Mouse (Mus musculus) lung, postnatal 0 days (tissue): ENCODE data around the gene Cdc42bpg. TPM values are rescaled to one million over a fixed set of nuclear protein-coding genes. Genes with fewer than 3 reads are reported as not detected.
A peak's percentile ranks its signal among the peaks of the same experiment; 100 is the strongest.

Experiments
- ATAC-seq: fragments of 200-750 bp; cut with Nextera tagmentation; 2 replicates; pipeline ENCODE4 v1.8.0; 2017; ENCODE audit warnings: moderate library complexity
- DNase-seq: peaks from one replicate; pipeline ENCODE4 v3.0.0-alpha.2; 2016; ENCODE audit warnings: low spot score
- H3K27ac ChIP-seq: fragments of 300-500 bp; sonication (generic); 2 replicates; pipeline ENCODE4 v1.5.1; 2014; ENCODE audit warnings: antibody characterized with exemption, mild to moderate bottlenecking, low read length, mixed read lengths
- H3K27me3 ChIP-seq: fragments of 300-500 bp; sonication (generic); replicated peaks from 2 replicates; pipeline ENCODE4 v1.6.1; 2014; ENCODE audit warnings: low read length, mixed read lengths; ENCODE audit not compliant: insufficient read depth
- H3K36me3 ChIP-seq: fragments of 300-500 bp; sonication (generic); 2 replicates; pipeline ENCODE4 v1.6.1; 2014; ENCODE audit warnings: low read length, mixed read lengths; ENCODE audit not compliant: insufficient read depth
- H3K4me1 ChIP-seq: fragments of 300-500 bp; sonication (generic); 2 replicates; pipeline ENCODE4 v1.6.1; 2014; ENCODE audit warnings: antibody characterized with exemption, low read depth, low read length, mixed read lengths; ENCODE audit not compliant: insufficient read depth
- H3K4me2 ChIP-seq: fragments of 300-500 bp; sonication (generic); replicated peaks from 2 replicates; pipeline ENCODE4 v1.6.1; 2014; ENCODE audit warnings: low read depth, mild to moderate bottlenecking, low read length, moderate library complexity, mixed read lengths
- H3K4me3 ChIP-seq: fragments of 300-500 bp; sonication (generic); 2 replicates; pipeline ENCODE4 v1.5.1; 2014; ENCODE audit warnings: low read depth, low read length
- H3K9ac ChIP-seq: fragments of 300-500 bp; sonication (generic); replicated peaks from 2 replicates; pipeline ENCODE4 v1.6.1; 2014; ENCODE audit warnings: low read depth, mild to moderate bottlenecking
- H3K9me3 ChIP-seq: fragments of 300-500 bp; sonication (generic); 2 replicates; pipeline ENCODE4 v1.6.1; 2016; ENCODE audit warnings: low read length, mixed read lengths
- CTCF ChIP-seq: IDR thresholded peaks from 2 replicates; pipeline ENCODE4 v1.5.1; 2016; ENCODE audit warnings: antibody characterized with exemption, mild to moderate bottlenecking
- EP300 ChIP-seq: IDR thresholded peaks from 2 replicates; pipeline ENCODE4 v1.6.1; 2016; ENCODE audit warnings: antibody characterized with exemption, mild to moderate bottlenecking, control low read depth
- WGBS: fragments of 180-500 bp; shearing (Covaris S2); extraction: QIAGEN DNeasy Blood & Tissue Kit; methylation state at CpG from one replicate; pipeline ENCODE4 v1.1.7; 2014; 5-methylcytosine and 5-hydroxymethylcytosine counted together
- polyA plus RNA-seq: library from polyadenylated mRNA; unstranded; fragments of >200 nt; fragmentation: Nextera tagmentation; extraction: Ambion mirVana; gene quantifications from 2 replicates; pipeline ENCODE4 v1.2.1, GENCODE M21; 2015

The Cdc42bpg gene
- polyA plus RNA-seq, 1 experiment from 2014 or later = 2.8 TPM

DNA sequence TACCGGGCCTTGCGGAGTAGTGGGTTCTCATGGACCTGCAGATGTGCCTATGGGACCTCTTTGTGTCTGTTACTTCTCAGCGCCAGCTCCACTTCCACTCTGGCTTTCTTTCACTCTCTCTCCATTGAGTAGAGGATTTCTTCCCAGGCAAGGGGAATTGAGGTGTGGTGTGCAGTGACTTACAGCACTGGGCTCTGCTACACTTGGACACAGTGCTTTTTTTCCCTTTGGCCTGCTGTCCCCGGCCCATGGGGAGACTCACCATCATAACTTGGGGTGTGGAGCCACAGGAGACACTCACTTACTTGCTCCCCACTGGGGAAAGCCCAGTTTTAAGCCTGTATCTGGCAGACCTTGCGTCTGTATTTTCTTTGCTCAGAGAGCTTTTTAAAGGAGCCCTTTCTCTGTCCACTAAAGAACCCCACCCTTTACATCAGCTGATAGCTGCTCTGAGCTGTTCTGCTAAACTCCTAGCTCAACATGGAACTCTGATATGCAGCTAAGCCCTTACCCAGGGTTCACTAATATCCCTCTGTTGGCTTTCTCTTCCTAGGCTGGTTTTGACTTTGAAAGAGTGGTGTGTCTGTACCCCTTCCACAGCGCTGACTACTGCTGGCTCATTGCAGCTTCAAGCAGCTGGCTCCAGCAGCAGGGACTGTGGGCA is 26.6 kb upstream of the Cdc42bpg start:
- DNase-seq = no peak
- Histone ChIP-seq H3K4me1 (peaks cover 26% of the 10 kb centered on the region; the same call in 1 of the 2 replicates), H3K4me2 (peak overlapping the region; percentile 81), H3K9me3 (no peaks in the 10 kb centered on the region), H3K27ac (peak overlapping the region; percentile 94), H3K36me3 (peaks cover 27% of the 10 kb centered on the region; the same call in 1 of the 2 replicates), H3K27me3 (no peaks in the 10 kb centered on the region), H3K9ac (peak overlapping the region; percentile 83; the same call in 1 of the 2 replicates), H3K4me3 (peak overlapping the region; percentile 88)
- TF ChIP-seq CTCF = no peak
- no peak for TF ChIP-seq EP300
- 80% methylated on average over 6 of the region's 6 CpGs for WGBS
- ATAC-seq = no peak

- no peak for DNase-seq
These were observed 25.7 kb upstream of the Cdc42bpg start for GRCm38 (mm10) chr19:6280554-6280953.

GRCm38 (mm10) chr19:6281122-6282020 is 24.9 kb upstream of the Cdc42bpg start:
- DNase-seq (no peak), ATAC-seq (no peak)
- Histone ChIP-seq H3K9ac (no peak overlapping the region), H3K4me2 (no peak overlapping the region), H3K9me3 (no peaks in the 10 kb centered on the region), H3K27ac (no peak overlapping the region), H3K36me3 (peaks cover 28% of the 10 kb centered on the region; the same call in 1 of the 2 replicates), H3K27me3 (no peaks in the 10 kb centered on the region), H3K4me1 (peaks cover 31% of the 10 kb centered on the region), H3K4me3 (no peak overlapping the region)
- TF ChIP-seq EP300 (no peak), CTCF (no peak)
- 77% methylated on average over 14 of the region's 14 CpGs for WGBS

More at GRCm38 (mm10) chr19:6280554-6280953, 25.7 kb upstream of the Cdc42bpg start:
- H3K36me3 ChIP-seq = peaks cover 27% of the 10 kb centered on the region; the same call in 1 of the 2 replicates
- ATAC-seq = no peak
- no peak overlapping the region for H3K9ac ChIP-seq
- no peak overlapping the region for H3K4me2 ChIP-seq
- peaks cover 31% of the 10 kb centered on the region; the same call in 1 of the 2 replicates for H3K4me1 ChIP-seq
- TF ChIP-seq EP300 = no peak
- no peak for TF ChIP-seq CTCF
- WGBS = 88% methylated on average over 7 of the region's 7 CpGs
- H3K4me3 ChIP-seq = no peak overlapping the region
- H3K27ac ChIP-seq = no peak overlapping the region
- no peaks in the 10 kb centered on the region for H3K27me3 ChIP-seq
- no peaks in the 10 kb centered on the region for H3K9me3 ChIP-seq

GRCm38 (mm10) chr19:6283001-6283400 is 23.3 kb upstream of the Cdc42bpg start:
- 78% methylated on average over 5 of the region's 5 CpGs for WGBS
- H3K36me3 ChIP-seq = peaks cover 31% of the 10 kb centered on the region; the same call in 1 of the 2 replicates
- H3K27ac ChIP-seq = no peak overlapping the region
- no peak for DNase-seq
- H3K4me1 ChIP-seq = peaks cover 31% of the 10 kb centered on the region
- no peak for ATAC-seq
- TF ChIP-seq CTCF (no peak), EP300 (no peak)
- H3K27me3 ChIP-seq = no peaks in the 10 kb centered on the region
- no peak overlapping the region for H3K4me2 ChIP-seq
- H3K9me3 ChIP-seq = no peaks in the 10 kb centered on the region
- H3K9ac ChIP-seq = no peak overlapping the region
- H3K4me3 ChIP-seq = no peak overlapping the region

DNA sequence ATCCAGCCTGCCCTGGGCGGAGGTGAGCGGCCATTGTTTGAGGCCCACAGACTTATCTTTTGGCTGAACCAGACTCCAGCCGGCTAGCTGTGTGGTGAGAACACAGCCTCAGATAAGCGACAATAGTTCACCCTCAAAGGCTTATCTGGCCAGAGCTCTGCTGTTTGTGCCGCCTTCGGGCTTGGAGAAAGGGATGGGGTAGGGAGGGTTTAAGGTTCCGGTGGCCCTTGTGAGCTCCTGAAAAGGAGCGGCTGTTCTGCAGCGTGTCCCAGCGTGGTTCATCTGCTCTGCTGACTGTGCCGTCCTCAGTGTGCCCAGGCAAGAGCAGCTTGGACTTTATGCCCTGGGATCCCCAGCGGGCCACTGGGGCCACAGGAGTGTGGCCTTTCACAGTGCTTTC is 21.8 kb upstream of the Cdc42bpg start:
- H3K27me3 ChIP-seq = no peaks in the 10 kb centered on the region
- H3K4me2 ChIP-seq = 0 out of 2 replicates have a peak overlapping the region, but pooled peaks have one; percentile 17
- no peak overlapping the region for H3K9ac ChIP-seq
- DNase-seq (no peak), ATAC-seq (no peak)
- H3K9me3 ChIP-seq = no peaks in the 10 kb centered on the region
- 71% methylated on average over 12 of the region's 12 CpGs for WGBS
- H3K4me3 ChIP-seq = no peak overlapping the region
- H3K27ac ChIP-seq = no peak overlapping the region
- peaks cover 20% of the 10 kb centered on the region for H3K4me1 ChIP-seq
- TF ChIP-seq EP300 = no peak
- TF ChIP-seq CTCF = no peak
- peaks cover 31% of the 10 kb centered on the region; the same call in 1 of the 2 replicates for H3K36me3 ChIP-seq

GRCm38 (mm10) chr19:6285226-6285625 is 21.0 kb upstream of the Cdc42bpg start:
- DNase-seq = no peak
- 50% methylated on average over 8 of the region's 8 CpGs for WGBS
- TF ChIP-seq EP300 = no peak
- no peak for TF ChIP-seq CTCF
- Histone ChIP-seq H3K27ac (peak overlapping the region; percentile 38; the same call in 1 of the 2 replicates), H3K36me3 (peaks cover 31% of the 10 kb centered on the region; the same call in 1 of the 2 replicates), H3K4me1 (peaks cover 12% of the 10 kb centered on the region), H3K9ac (no peak overlapping the region), H3K4me2 (no peak overlapping the region), H3K27me3 (no peaks in the 10 kb centered on the region), H3K9me3 (no peaks in the 10 kb centered on the region), H3K4me3 (no peak overlapping the region)
- ATAC-seq = 0 out of 2 replicates have a peak, but pooled peaks have one; percentile 31
